Mouse (Mus musculus) liver, embryonic 15.5 days (tissue): ENCODE results near the gene Ireb2. TPM values are rescaled to one million over a fixed set of nuclear protein-coding genes. Genes with fewer than 3 reads are reported as not detected.
A peak's percentile ranks its signal among the peaks of the same experiment; 100 is the strongest.

Source experiments
- ATAC-seq: fragments of 200-750 bp; cut with Nextera tagmentation; 2 replicates; pipeline ENCODE4 v1.8.0; 2017; ENCODE audit warnings: moderate number of reproducible peaks, mild to moderate bottlenecking, moderate library complexity; ENCODE audit not compliant: insufficient read depth
- H3K27ac ChIP-seq: fragments of 300-500 bp; sonication (generic); replicated peaks from 2 replicates; pipeline ENCODE4 v1.5.1; 2015; ENCODE audit warnings: mild to moderate bottlenecking, inconsistent platforms
- H3K27me3 ChIP-seq: fragments of 300-500 bp; sonication (generic); 2 replicates; pipeline ENCODE4 v1.6.1; 2015; ENCODE audit warnings: mild to moderate bottlenecking, inconsistent platforms
- H3K36me3 ChIP-seq: fragments of 300-500 bp; sonication (generic); replicated peaks from 2 replicates; pipeline ENCODE4 v1.6.1; 2015; ENCODE audit warnings: moderate library complexity, mild to moderate bottlenecking, inconsistent platforms
- H3K4me1 ChIP-seq: fragments of 300-500 bp; sonication (generic); replicated peaks from 2 replicates; pipeline ENCODE4 v1.6.1; 2015; ENCODE audit warnings: inconsistent platforms
- H3K4me2 ChIP-seq: fragments of 300-500 bp; sonication (generic); 2 replicates; pipeline ENCODE4 v1.6.1; 2015; ENCODE audit warnings: moderate library complexity, mild to moderate bottlenecking, inconsistent platforms
- H3K4me3 ChIP-seq: fragments of 300-500 bp; sonication (generic); replicated peaks from 2 replicates; pipeline ENCODE4 v1.5.1; 2015; ENCODE audit warnings: mild to moderate bottlenecking, inconsistent platforms
- H3K9ac ChIP-seq: fragments of 300-500 bp; sonication (generic); 2 replicates; pipeline ENCODE4 v1.6.1; 2015; ENCODE audit warnings: moderate library complexity, mild to moderate bottlenecking, inconsistent platforms
- H3K9me3 ChIP-seq: fragments of 300-500 bp; sonication (generic); replicated peaks from 2 replicates; pipeline ENCODE4 v1.6.1; 2016; ENCODE audit warnings: inconsistent platforms
- WGBS: fragments of 180-500 bp; shearing (Covaris S2); methylation state at CpG from one replicate; pipeline ENCODE4 v1.1.7; 2015; ENCODE audit warnings: mixed read lengths; ENCODE audit not compliant: insufficient replicate concordance; 5-methylcytosine and 5-hydroxymethylcytosine counted together
- polyA plus RNA-seq: library from polyadenylated mRNA; unstranded; fragments of >200 nt; fragmentation: Nextera tagmentation; extraction: Ambion mirVana; gene quantifications from 2 replicates; pipeline ENCODE4 v1.2.1, GENCODE M21; 2015

Ireb2 gene
- polyA plus RNA-seq, 1 experiment from 2014 or later, result 8.8 TPM

DNA sequence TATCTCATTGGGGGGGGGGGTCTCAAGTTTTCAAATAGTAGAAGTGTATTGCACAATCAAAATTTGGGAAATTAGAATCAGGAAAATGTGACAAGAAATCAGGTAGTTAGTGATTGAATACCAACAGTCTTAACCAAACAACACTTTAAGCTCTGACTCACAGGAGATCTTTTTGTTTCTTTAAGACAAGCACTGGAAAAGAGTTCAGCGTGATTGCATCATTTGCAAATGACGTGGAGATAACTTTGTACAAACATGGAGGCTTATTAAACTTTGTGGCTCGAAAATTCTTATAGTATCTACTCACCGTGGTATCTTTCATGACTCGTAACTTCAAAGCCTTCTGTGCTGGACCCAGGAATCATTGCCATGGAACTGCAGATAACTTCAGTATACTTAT lies 45.9 kb downstream of the Ireb2 start:
- WGBS, result 73% methylated on average over 5 of the region's 5 CpGs
- H3K4me2 ChIP-seq, result no peak overlapping the region
- H3K36me3 ChIP-seq, result peaks cover 41% of the 10 kb centered on the region
- no peak overlapping the region for H3K4me3 ChIP-seq
- no peaks in the 10 kb centered on the region for H3K27me3 ChIP-seq
- no peak overlapping the region for H3K9ac ChIP-seq
- H3K4me1 ChIP-seq, result no peaks in the 10 kb centered on the region
- H3K27ac ChIP-seq, result no peak overlapping the region
- H3K9me3 ChIP-seq, result no peaks in the 10 kb centered on the region
- ATAC-seq, result no peak

DNA sequence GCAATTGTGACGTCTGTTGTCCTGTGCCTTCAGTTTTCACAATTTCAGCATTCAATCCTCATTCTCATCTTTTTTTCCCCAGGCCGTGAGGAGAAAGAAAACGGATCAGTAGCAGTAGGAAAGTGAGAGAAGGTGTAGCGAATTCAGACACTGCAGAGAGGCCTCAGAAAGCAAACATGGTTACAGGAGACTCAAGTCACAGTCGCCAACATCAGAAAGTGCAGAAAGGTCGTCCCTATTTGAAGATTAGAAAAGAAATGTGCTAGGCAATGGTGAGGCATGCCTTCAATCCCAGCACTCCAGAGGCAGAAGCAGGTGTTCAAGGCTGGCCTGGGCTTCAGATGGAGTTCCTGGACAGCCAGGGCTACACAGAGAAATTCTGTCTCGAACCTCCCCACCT lies 52.0 kb downstream of the Ireb2 start:
- Histone ChIP-seq H3K36me3 (peaks cover 7% of the 10 kb centered on the region; the same call in 1 of the 2 replicates), H3K4me2 (no peak overlapping the region)
- 53% methylated on average over 7 of the region's 7 CpGs for WGBS

GRCm38 (mm10) chr9:54916401-54916800 lies 52.8 kb downstream of the Ireb2 start:
- Histone ChIP-seq H3K36me3 (peaks cover 6% of the 10 kb centered on the region; the same call in 1 of the 2 replicates), H3K9me3 (no peaks in the 10 kb centered on the region), H3K27ac (no peak overlapping the region), H3K9ac (no peak overlapping the region), H3K27me3 (peaks cover 19% of the 10 kb centered on the region), H3K4me2 (no peak overlapping the region), H3K4me3 (no peak overlapping the region), H3K4me1 (peaks cover 9% of the 10 kb centered on the region; the same call in 1 of the 2 replicates)
- whole genome bisulfite sequencing, result 65% methylated on average over 8 of the region's 8 CpGs
- ATAC-seq, result 0 out of 2 replicates have a peak, but pooled peaks have one; percentile 2

More for the DNA sequence above, 52.0 kb downstream of the Ireb2 start:
- Histone ChIP-seq H3K4me1 (peaks cover 9% of the 10 kb centered on the region; the same call in 1 of the 2 replicates), H3K27ac (no peak overlapping the region), H3K27me3 (peaks cover 19% of the 10 kb centered on the region), H3K9ac (no peak overlapping the region), H3K9me3 (no peaks in the 10 kb centered on the region), H3K4me3 (no peak overlapping the region)
- no peak for ATAC-seq

DNA sequence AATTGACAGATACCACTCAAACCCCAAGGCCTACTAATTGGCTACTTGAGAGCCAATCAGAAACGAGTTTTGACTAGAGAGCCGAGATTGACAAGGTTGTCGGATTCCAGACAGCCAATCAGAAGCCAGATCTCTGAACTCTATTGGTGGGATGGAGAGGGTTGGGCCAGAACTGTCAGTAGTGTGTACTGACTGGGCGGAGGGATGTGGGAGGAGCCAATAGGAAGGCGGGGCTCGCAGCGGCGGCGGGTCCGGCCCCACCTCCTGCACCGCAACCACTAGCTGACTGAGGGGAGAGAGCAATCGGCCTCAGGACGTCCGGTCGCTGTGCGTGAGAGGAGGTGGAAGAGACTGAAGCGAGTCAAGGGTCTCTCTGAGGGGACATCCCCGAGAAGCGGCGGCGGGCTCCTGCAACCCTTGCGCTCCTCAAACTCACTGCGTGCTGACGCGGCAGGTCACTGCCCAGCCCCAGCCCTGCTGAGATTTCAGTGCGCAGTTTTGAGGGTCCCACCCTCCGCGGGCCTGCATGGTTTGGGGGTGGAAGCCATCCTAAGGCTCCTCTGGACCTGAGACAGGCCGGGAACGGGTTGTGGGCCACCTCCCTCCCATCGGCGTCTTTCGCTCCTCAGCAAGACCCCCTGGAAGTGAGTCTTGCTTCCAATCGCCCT lies 53.6 kb downstream of the Ireb2 start, which contains the start of gene Hykk:
Hykk (plus strand) TSS at position 274 of the 668 bp plus-strand sequence.
- ATAC-seq, result peak; percentile 91
- H3K9me3 ChIP-seq, result no peaks in the 10 kb centered on the region
- peaks cover 9% of the 10 kb centered on the region; the same call in 1 of the 2 replicates for H3K4me1 ChIP-seq
- peak within 1 kb of the TSS; percentile 68 for H3K4me2 ChIP-seq
- peaks cover 19% of the 10 kb centered on the region for H3K27me3 ChIP-seq
- no peaks in the 10 kb centered on the region for H3K36me3 ChIP-seq
- WGBS, result 1% methylated on average over 34 of the region's 34 CpGs
- H3K27ac ChIP-seq, result peak within 1 kb of the TSS; percentile 41; the same call in 1 of the 2 replicates
- peak within 1 kb of the TSS; percentile 37; the same call in 1 of the 2 replicates for H3K9ac ChIP-seq
- H3K4me3 ChIP-seq, result peak within 1 kb of the TSS; percentile 57

- Histone ChIP-seq H3K36me3 (0 out of 2 replicates have a peak, but pooled peaks cover 5% of the 10 kb centered on the region), H3K27ac (no peak overlapping the region), H3K4me2 (peak overlapping the region; percentile 16; the same call in 1 of the 2 replicates), H3K9me3 (no peaks in the 10 kb centered on the region), H3K27me3 (peaks cover 19% of the 10 kb centered on the region), H3K9ac (no peak overlapping the region), H3K4me1 (peaks cover 9% of the 10 kb centered on the region; the same call in 1 of the 2 replicates), H3K4me3 (peak overlapping the region; percentile 57; the same call in 1 of the 2 replicates)
- ATAC-seq, result no peak
- 45% methylated on average over 2 of the region's 2 CpGs for WGBS
These were observed 54.6 kb downstream of the Ireb2 start for GRCm38 (mm10) chr9:54918191-54918590.

DNA sequence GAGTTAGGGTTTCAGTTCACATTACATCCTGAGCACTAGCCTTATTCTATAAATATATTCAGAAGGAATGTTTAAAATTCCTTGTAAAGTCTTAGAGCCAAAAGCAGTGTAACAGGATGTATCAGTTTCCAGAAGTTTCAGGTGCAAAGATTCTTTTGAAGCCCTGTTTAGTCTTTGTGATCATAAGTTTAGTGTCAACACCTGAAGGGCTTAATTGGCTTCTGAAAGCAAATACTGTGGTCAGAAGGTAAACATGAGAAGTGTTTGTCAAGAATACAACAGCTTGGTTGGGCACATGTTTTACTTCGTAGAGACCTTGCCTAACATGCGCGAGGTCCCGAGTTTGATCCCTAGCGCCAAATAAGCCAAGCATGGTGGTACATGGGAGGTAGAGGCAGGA lies 55.2 kb downstream of the Ireb2 start:
- WGBS, result 88% methylated on average over 5 of the region's 5 CpGs
- Histone ChIP-seq H3K27me3 (peaks cover 19% of the 10 kb centered on the region), H3K36me3 (0 out of 2 replicates have a peak, but pooled peaks cover 5% of the 10 kb centered on the region), H3K9ac (no peak overlapping the region), H3K4me2 (peak overlapping the region; percentile 16; the same call in 1 of the 2 replicates), H3K9me3 (no peaks in the 10 kb centered on the region), H3K27ac (no peak overlapping the region), H3K4me1 (peaks cover 9% of the 10 kb centered on the region; the same call in 1 of the 2 replicates), H3K4me3 (no peak overlapping the region)
- no peak for ATAC-seq

DNA sequence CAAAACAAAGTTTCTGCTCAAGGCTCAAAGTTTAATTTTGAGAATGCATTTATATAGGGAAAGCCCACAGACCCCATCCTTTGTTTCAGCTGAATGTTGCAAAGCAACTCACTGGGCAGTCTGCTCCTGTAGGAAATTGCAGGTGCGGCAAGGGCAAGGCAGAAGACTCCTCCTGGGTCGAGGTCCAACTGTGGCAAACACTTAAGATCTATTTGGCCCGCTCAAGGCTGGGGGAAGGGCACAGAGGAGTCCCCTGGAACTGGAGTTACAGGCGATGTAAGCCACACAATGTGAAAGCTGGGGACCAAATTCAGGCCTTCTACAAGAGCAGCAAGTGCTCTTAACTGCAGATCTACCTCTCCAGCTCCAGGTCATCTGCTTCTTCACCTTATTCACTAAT lies 56.4 kb downstream of the Ireb2 start:
- Histone ChIP-seq H3K27ac (no peak overlapping the region), H3K9me3 (no peaks in the 10 kb centered on the region), H3K4me1 (peaks cover 9% of the 10 kb centered on the region; the same call in 1 of the 2 replicates), H3K36me3 (0 out of 2 replicates have a peak, but pooled peaks cover 5% of the 10 kb centered on the region), H3K27me3 (peaks cover 19% of the 10 kb centered on the region), H3K9ac (no peak overlapping the region), H3K4me2 (no peak overlapping the region), H3K4me3 (no peak overlapping the region)
- WGBS, result 37% methylated on average over 4 of the region's 4 CpGs
- no peak for ATAC-seq

DNA sequence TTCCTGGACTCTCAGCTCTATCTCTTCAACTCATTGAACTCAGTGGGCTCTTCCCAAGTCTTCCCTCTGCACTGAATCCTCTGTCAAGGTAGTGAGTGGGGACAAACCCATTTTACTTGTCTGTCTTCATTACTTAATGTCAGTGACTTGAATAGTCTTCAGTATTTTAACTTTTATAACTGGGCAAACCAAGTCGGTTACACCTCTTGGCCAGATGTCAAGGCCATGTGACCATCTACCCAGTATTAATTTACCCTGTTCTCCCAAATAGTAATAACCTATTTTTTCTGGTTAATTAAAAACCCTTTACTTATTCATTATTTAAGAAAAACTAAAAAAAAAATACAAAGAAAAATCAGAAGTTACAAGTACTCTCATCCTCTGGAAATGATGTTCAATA lies 67.2 kb downstream of the Ireb2 start:
- Histone ChIP-seq H3K4me3 (no peak overlapping the region), H3K4me2 (no peak overlapping the region), H3K9me3 (no peaks in the 10 kb centered on the region), H3K27me3 (no peaks in the 10 kb centered on the region), H3K27ac (no peak overlapping the region), H3K4me1 (no peaks in the 10 kb centered on the region), H3K36me3 (no peaks in the 10 kb centered on the region), H3K9ac (no peak overlapping the region)
- 55% methylated on average over 1 of the region's 1 CpGs for WGBS
- ATAC-seq, result no peak

GRCm38 (mm10) chr9:54931765-54932164 lies 68.2 kb downstream of the Ireb2 start:
- H3K27ac ChIP-seq, result no peak overlapping the region
- WGBS, result 7% methylated on average over 1 of the region's 1 CpGs

DNA sequence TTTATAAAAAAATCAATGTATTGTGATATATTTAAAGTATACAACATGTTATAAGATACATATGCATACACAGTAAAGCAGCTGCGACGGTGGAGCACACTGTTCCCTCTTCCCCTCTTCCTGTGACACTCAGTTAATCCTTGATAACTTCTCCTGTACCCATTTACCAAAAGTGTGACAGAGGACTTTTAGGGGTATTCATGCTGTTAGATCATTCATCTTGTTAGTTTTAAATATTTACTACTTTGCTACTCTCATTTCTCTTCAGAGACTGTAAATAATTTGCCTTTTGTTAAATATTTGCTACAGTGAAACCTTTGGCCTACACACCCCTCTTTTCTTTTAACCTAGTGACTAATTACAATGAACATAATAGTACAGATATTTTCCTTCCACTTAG lies 68.8 kb downstream of the Ireb2 start:
- H3K4me3 ChIP-seq, result no peak overlapping the region
- no peaks in the 10 kb centered on the region for H3K9me3 ChIP-seq
- no peak overlapping the region for H3K9ac ChIP-seq
- no peaks in the 10 kb centered on the region for H3K27me3 ChIP-seq
- no peak overlapping the region for H3K4me2 ChIP-seq
- H3K36me3 ChIP-seq, result no peaks in the 10 kb centered on the region
- no peak for ATAC-seq
- 70% methylated on average over 2 of the region's 2 CpGs for WGBS
- no peak overlapping the region for H3K27ac ChIP-seq
- H3K4me1 ChIP-seq, result no peaks in the 10 kb centered on the region

More at GRCm38 (mm10) chr9:54931765-54932164, 68.2 kb downstream of the Ireb2 start:
- no peak overlapping the region for H3K4me2 ChIP-seq
- H3K9me3 ChIP-seq, result no peaks in the 10 kb centered on the region
- no peak for ATAC-seq
- no peaks in the 10 kb centered on the region for H3K4me1 ChIP-seq
- no peaks in the 10 kb centered on the region for H3K36me3 ChIP-seq
- H3K4me3 ChIP-seq, result no peak overlapping the region
- no peaks in the 10 kb centered on the region for H3K27me3 ChIP-seq
- no peak overlapping the region for H3K9ac ChIP-seq

- Histone ChIP-seq H3K36me3 (no peaks in the 10 kb centered on the region), H3K9ac (no peak overlapping the region), H3K4me3 (no peak overlapping the region), H3K27me3 (no peaks in the 10 kb centered on the region), H3K4me2 (no peak overlapping the region), H3K9me3 (no peaks in the 10 kb centered on the region), H3K4me1 (no peaks in the 10 kb centered on the region), H3K27ac (no peak overlapping the region)
- 80% methylated on average over 4 of the region's 4 CpGs for WGBS
- no peak for ATAC-seq
These were observed 78.5 kb downstream of the Ireb2 start for GRCm38 (mm10) chr9:54942071-54942470.
